Mouse (Mus musculus): ENCODE results near the gene Exoc4. TPM values are rescaled to one million over a fixed set of nuclear protein-coding genes. Genes with fewer than 3 reads are reported as not detected.

Gene Exoc4
- polyA plus RNA-seq, 1 experiment from 2014 or later = 25.4 TPM

DNA sequence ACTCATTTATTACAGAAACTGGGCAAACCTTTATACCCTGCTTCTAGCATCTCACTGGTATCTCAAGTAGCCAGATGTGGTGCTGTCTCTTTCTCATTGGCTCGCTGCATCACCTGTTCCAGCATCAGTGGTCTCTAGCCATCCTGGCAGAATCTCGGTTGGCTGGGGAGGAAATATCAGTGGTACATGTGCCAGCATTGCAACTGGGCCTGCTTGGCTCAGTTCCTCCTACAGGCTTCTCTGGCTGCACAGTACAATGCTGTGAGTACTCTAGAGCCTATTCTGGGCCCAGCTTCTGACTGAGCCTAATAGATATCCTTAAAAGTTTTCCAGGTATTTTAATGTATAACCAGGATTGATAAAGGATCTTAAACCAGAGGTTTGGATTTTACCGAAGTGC is 582.4 kb downstream of the Exoc4 start:
- no peaks in the 10 kb centered on the region for H3K27me3 ChIP-seq (ENCODE audit: control insufficient read depth, insufficient read depth, low read length)
- no peak overlapping the region for H3K4me2 ChIP-seq (ENCODE audit: low read depth)
- H3K9ac ChIP-seq (ENCODE audit: low read length) = no peak overlapping the region
- H3K4me1 ChIP-seq (ENCODE audit: control insufficient read depth, insufficient read depth, low read length) = no peaks in the 10 kb centered on the region
- 83% methylated on average over 3 of the region's 3 CpGs for WGBS
- DNase-seq (ENCODE audit: low spot score) (no peak), ATAC-seq (ENCODE audit: insufficient read depth, low FRiP score, low TSS enrichment) (no peak)
- H3K4me3 ChIP-seq (ENCODE audit: low read depth, low read length) = no peak overlapping the region
- no peaks in the 10 kb centered on the region for H3K9me3 ChIP-seq (ENCODE audit: control insufficient read depth, low read length)
- H3K36me3 ChIP-seq (ENCODE audit: control insufficient read depth, insufficient read depth, low read length) = no peaks in the 10 kb centered on the region
- no peak overlapping the region for H3K27ac ChIP-seq (ENCODE audit: low read depth, low read length)

DNA sequence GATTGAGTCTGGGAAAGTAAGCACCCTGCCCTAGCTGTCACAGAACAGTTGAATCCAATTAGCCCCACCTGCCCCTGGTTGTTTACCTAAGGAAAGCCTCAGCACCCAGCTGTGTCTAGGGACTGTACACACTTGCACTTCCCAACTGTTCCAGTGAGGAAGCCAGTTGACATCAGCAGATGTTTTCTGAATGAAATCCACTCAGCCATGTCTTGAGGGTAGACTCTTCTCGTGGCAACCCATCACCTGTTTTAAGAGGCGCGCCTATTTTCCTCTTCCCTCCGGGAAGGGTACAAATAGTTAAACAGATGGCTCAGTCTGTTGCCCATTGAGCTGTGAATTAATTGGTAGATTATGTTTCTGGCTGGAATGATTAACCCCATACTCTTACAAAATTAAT is 584.1 kb downstream of the Exoc4 start:
- H3K4me1 ChIP-seq (ENCODE audit: control insufficient read depth, insufficient read depth, low read length) = no peaks in the 10 kb centered on the region
- no peak overlapping the region for H3K9ac ChIP-seq (ENCODE audit: low read length)
- no peaks in the 10 kb centered on the region for H3K36me3 ChIP-seq (ENCODE audit: control insufficient read depth, insufficient read depth, low read length)
- no peak overlapping the region for H3K27ac ChIP-seq (ENCODE audit: low read depth, low read length)
- H3K27me3 ChIP-seq (ENCODE audit: control insufficient read depth, insufficient read depth, low read length) = no peaks in the 10 kb centered on the region
- no peaks in the 10 kb centered on the region for H3K9me3 ChIP-seq (ENCODE audit: control insufficient read depth, low read length)
- no peak for ATAC-seq (ENCODE audit: insufficient read depth, low FRiP score, low TSS enrichment)
- DNase-seq (ENCODE audit: low spot score) = no peak
- WGBS = 56% methylated on average over 4 of the region's 4 CpGs
- H3K4me3 ChIP-seq (ENCODE audit: low read depth, low read length) = no peak overlapping the region
- no peak overlapping the region for H3K4me2 ChIP-seq (ENCODE audit: low read depth)

DNA sequence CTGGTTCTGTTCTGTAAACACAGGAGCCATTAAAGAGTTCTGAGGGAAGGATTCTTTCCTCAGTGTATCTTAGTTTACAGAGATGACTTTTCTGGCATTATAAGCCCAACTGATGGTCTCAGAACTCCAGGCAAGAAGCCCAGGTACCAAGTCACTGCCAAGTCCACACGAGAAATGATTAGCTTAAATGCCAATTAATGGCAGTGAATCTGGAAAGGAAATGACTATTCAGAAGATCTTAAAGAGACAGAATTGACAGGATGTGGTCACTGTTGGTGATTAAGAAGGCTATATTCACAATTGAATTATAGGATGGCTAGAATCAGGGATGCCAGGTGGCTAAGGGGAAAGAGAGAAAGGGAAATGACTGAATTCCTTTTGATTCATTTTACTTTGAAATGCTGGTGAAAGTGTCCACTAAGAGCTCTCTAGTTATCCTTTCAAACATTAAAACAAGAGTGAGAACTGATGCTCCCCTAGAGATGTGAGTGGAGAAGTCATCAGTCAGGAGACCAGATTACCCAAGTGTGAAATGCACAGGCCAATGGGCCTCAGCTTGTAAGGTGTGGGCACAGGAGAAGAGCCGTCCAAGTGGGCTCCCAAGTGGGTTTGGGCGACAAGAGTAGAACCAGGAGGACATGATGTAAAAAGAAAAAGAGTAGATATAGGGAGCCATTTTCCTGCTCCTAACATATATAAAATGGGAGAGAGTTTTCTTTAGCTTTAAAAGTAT is 587.3 kb downstream of the Exoc4 start:
- H3K9ac ChIP-seq (ENCODE audit: low read length) = no peak overlapping the region
- no peaks in the 10 kb centered on the region for H3K9me3 ChIP-seq (ENCODE audit: control insufficient read depth, low read length)
- H3K4me3 ChIP-seq (ENCODE audit: low read depth, low read length) = no peak overlapping the region
- WGBS = 91% methylated on average over 3 of the region's 3 CpGs
- H3K27me3 ChIP-seq (ENCODE audit: control insufficient read depth, insufficient read depth, low read length) = no peaks in the 10 kb centered on the region
- H3K4me1 ChIP-seq (ENCODE audit: control insufficient read depth, insufficient read depth, low read length) = no peaks in the 10 kb centered on the region
- no peaks in the 10 kb centered on the region for H3K36me3 ChIP-seq (ENCODE audit: control insufficient read depth, insufficient read depth, low read length)
- ATAC-seq (ENCODE audit: insufficient read depth, low FRiP score, low TSS enrichment) (no peak), DNase-seq (ENCODE audit: low spot score) (no peak)
- H3K27ac ChIP-seq (ENCODE audit: low read depth, low read length) = no peak overlapping the region
- no peak overlapping the region for H3K4me2 ChIP-seq (ENCODE audit: low read depth)

DNA sequence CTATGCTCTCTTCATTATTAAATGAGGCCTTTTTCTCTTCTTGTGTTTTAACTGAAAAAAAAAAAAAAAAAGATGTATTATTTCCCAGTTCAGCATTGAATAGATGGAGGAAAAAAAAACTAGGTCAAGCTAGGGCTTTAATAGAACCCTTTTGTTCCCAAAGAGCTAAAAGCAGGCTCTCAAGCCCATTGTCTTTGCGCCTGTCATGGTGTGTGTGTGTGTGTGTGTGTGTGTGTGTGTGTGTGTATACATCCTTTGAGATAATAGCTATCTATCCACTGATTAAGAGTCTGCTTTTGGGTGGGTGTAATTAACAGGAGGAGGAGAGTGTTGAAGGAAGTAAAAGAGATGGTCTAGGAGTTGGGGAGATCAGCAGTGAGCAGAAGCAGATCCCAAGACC is 594.0 kb downstream of the Exoc4 start:
- no peak for DNase-seq (ENCODE audit: low spot score)
- no peak overlapping the region for H3K27ac ChIP-seq (ENCODE audit: low read depth, low read length)
- no peaks in the 10 kb centered on the region for H3K36me3 ChIP-seq (ENCODE audit: control insufficient read depth, insufficient read depth, low read length)
- no peaks in the 10 kb centered on the region for H3K9me3 ChIP-seq (ENCODE audit: control insufficient read depth, low read length)
- no peak overlapping the region for H3K4me3 ChIP-seq (ENCODE audit: low read depth, low read length)
- no peaks in the 10 kb centered on the region for H3K4me1 ChIP-seq (ENCODE audit: control insufficient read depth, insufficient read depth, low read length)
- H3K27me3 ChIP-seq (ENCODE audit: control insufficient read depth, insufficient read depth, low read length) = no peaks in the 10 kb centered on the region
- WGBS = 50% methylated on average over 1 of the region's 1 CpGs
- no peak overlapping the region for H3K9ac ChIP-seq (ENCODE audit: low read length)
- no peak for ATAC-seq (ENCODE audit: insufficient read depth, low FRiP score, low TSS enrichment)
- H3K4me2 ChIP-seq (ENCODE audit: low read depth) = no peak overlapping the region

DNA sequence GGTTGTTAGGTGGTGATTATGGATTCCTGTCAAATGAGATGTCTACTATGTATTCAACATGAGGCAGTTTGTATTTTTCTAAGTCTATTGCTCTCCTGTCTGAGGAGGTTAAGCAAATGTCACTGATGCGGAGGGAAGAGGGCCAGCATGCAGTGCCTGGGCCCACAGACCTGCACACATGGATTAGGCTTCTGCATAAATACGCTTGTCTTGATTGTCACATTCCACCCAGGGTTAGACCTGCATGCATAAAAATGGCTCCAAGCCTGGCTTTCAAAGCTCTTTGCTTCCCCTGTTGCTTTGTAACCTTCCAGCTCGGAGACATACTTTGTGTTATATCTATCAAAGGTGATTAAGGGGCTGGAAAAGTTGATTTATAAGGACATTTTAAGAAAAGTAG is 610.2 kb downstream of the Exoc4 start:
- WGBS = 81% methylated on average over 3 of the region's 3 CpGs
- H3K4me3 ChIP-seq (ENCODE audit: low read depth, low read length) = no peak overlapping the region
- H3K9ac ChIP-seq (ENCODE audit: low read length) = no peak overlapping the region
- DNase-seq (ENCODE audit: low spot score) = no peak
- no peak for ATAC-seq (ENCODE audit: insufficient read depth, low FRiP score, low TSS enrichment)
- no peaks in the 10 kb centered on the region for H3K27me3 ChIP-seq (ENCODE audit: control insufficient read depth, insufficient read depth, low read length)
- H3K9me3 ChIP-seq (ENCODE audit: control insufficient read depth, low read length) = no peaks in the 10 kb centered on the region
- no peaks in the 10 kb centered on the region for H3K36me3 ChIP-seq (ENCODE audit: control insufficient read depth, insufficient read depth, low read length)
- no peak overlapping the region for H3K4me2 ChIP-seq (ENCODE audit: low read depth)
- no peak overlapping the region for H3K27ac ChIP-seq (ENCODE audit: low read depth, low read length)
- H3K4me1 ChIP-seq (ENCODE audit: control insufficient read depth, insufficient read depth, low read length) = no peaks in the 10 kb centered on the region

DNA sequence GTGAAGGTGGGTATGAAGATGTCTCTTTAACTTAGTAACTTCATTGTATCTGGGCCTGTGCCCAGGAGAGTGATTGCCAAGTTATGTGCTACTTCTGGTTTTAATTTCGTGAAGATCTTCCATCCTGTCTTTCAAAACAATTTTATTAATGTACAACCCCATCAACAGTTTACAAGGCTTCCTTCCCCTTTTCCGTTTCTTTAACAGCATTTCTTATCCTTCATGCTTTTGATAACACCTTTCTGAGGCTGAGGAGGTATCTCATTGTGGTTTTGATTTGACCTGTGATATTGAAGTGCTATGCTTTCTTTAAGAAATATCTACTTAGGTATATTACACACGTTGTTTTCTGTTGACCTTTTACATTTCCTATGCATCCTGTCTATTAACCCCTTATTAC is 616.9 kb downstream of the Exoc4 start:
- ATAC-seq (ENCODE audit: insufficient read depth, low FRiP score, low TSS enrichment) (no peak), DNase-seq (ENCODE audit: low spot score) (no peak)
- H3K9ac ChIP-seq (ENCODE audit: low read length) = no peak overlapping the region
- no peaks in the 10 kb centered on the region for H3K4me1 ChIP-seq (ENCODE audit: control insufficient read depth, insufficient read depth, low read length)
- no peaks in the 10 kb centered on the region for H3K27me3 ChIP-seq (ENCODE audit: control insufficient read depth, insufficient read depth, low read length)
- H3K4me3 ChIP-seq (ENCODE audit: low read depth, low read length) = no peak overlapping the region
- 88% methylated on average over 3 of the region's 3 CpGs for WGBS
- H3K4me2 ChIP-seq (ENCODE audit: low read depth) = no peak overlapping the region
- no peaks in the 10 kb centered on the region for H3K9me3 ChIP-seq (ENCODE audit: control insufficient read depth, low read length)
- H3K36me3 ChIP-seq (ENCODE audit: control insufficient read depth, insufficient read depth, low read length) = no peaks in the 10 kb centered on the region
- no peak overlapping the region for H3K27ac ChIP-seq (ENCODE audit: low read depth, low read length)

DNA sequence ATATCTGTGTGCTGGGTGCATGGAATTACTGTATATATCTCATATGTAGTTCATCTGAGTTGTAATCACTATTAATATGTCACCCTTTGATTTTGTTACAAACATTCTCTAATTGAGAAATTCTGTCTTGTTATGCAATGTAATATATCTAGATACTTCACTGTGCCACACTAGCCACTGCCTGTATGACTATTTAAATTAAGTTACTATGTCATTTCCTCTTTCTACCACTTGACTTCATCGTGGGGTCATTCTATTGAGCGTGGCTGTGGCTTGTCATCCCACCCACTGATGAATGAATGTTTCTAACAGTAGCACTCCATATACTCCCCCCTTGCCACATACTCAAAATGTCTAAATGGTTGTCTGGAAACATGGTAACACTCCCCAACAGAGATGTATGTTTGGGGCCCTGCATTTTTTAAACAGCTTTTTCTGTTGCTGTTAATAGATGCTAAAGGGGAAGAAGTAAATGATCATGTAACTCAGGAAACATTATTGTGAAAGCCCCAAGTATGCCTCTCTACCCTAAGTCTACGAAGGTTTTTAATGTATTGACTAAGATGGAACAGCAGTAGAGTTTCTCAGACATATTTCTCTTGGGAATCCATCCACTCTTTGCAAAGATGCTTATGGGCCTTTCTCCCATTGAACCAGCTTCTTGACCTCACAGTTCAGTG is 618.2 kb downstream of the Exoc4 start:
- WGBS = 84% methylated on average over 3 of the region's 3 CpGs

DNA sequence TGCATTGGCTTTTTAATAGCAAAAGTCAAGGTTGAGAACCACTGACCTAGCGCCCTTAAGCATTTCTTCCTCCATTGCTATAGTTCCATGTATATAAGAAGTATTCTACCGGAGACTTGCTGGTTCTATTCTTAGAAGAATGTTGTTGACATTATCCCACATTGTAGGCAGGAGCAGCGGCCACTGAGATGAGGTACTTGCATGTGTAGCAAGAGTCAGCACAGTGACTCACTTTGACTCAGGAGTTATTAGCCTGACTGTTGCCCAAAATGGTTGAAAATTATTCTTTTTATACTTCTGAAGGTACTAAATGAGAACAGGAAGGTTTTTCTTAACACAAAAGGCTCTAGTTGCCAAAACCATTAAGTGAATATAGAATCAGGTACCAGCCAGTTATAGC is 620.4 kb downstream of the Exoc4 start:
- Histone ChIP-seq H3K9me3 (ENCODE audit: control insufficient read depth, low read length) (no peaks in the 10 kb centered on the region), H3K27me3 (ENCODE audit: control insufficient read depth, insufficient read depth, low read length) (no peaks in the 10 kb centered on the region), H3K4me2 (ENCODE audit: low read depth) (no peak overlapping the region), H3K9ac (ENCODE audit: low read length) (no peak overlapping the region), H3K36me3 (ENCODE audit: control insufficient read depth, insufficient read depth, low read length) (no peaks in the 10 kb centered on the region), H3K4me1 (ENCODE audit: control insufficient read depth, insufficient read depth, low read length) (no peaks in the 10 kb centered on the region), H3K27ac (ENCODE audit: low read depth, low read length) (no peak overlapping the region), H3K4me3 (ENCODE audit: low read depth, low read length) (no peak overlapping the region)
- DNase-seq (ENCODE audit: low spot score) = no peak
- WGBS = 93% methylated on average over 3 of the region's 3 CpGs
- ATAC-seq (ENCODE audit: insufficient read depth, low FRiP score, low TSS enrichment) = no peak

More for the DNA sequence above, 618.2 kb downstream of the Exoc4 start:
- no peak overlapping the region for H3K4me3 ChIP-seq (ENCODE audit: low read depth, low read length)
- no peaks in the 10 kb centered on the region for H3K4me1 ChIP-seq (ENCODE audit: control insufficient read depth, insufficient read depth, low read length)
- H3K9me3 ChIP-seq (ENCODE audit: control insufficient read depth, low read length) = no peaks in the 10 kb centered on the region
- H3K27me3 ChIP-seq (ENCODE audit: control insufficient read depth, insufficient read depth, low read length) = no peaks in the 10 kb centered on the region
- no peak for DNase-seq (ENCODE audit: low spot score)
- H3K9ac ChIP-seq (ENCODE audit: low read length) = no peak overlapping the region
- ATAC-seq (ENCODE audit: insufficient read depth, low FRiP score, low TSS enrichment) = no peak
- no peak overlapping the region for H3K4me2 ChIP-seq (ENCODE audit: low read depth)
- no peaks in the 10 kb centered on the region for H3K36me3 ChIP-seq (ENCODE audit: control insufficient read depth, insufficient read depth, low read length)
- no peak overlapping the region for H3K27ac ChIP-seq (ENCODE audit: low read depth, low read length)

DNA sequence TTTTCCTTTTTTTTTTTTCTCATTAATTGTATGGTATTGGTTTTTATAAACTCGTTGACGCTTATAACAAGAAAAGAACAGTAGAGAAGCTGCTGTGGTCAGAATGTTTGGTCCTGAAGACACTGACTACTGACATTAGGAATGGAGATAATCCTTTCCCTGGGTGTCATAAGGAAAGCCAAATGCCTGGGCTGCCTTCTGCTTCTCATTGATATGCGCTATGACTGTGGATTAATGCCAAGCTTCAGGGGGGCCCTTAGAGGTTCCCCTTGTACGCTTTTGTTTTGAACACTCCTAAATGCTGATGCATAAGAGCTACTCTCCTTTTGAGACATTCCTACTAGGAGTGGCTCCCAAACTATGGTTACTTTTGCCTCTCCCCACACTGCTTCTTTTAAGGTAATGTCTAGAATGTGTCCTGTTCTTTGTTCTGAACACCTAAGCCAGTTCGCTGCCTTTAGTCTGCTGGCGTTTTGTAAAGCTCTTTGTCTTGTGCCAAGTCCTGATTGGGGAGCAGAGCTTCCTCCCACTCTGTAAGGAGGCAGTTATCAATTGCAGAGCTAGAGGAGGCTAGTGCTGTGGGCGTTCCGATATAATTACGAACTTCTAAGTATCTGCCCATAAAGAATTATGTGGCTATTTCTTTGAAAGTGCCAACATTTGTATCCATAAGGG is 621.7 kb downstream of the Exoc4 start:
- Histone ChIP-seq H3K4me2 (ENCODE audit: low read depth) (no peak overlapping the region), H3K4me3 (ENCODE audit: low read depth, low read length) (no peak overlapping the region), H3K9me3 (ENCODE audit: control insufficient read depth, low read length) (no peaks in the 10 kb centered on the region), H3K36me3 (ENCODE audit: control insufficient read depth, insufficient read depth, low read length) (no peaks in the 10 kb centered on the region), H3K4me1 (ENCODE audit: control insufficient read depth, insufficient read depth, low read length) (no peaks in the 10 kb centered on the region), H3K27ac (ENCODE audit: low read depth, low read length) (no peak overlapping the region), H3K27me3 (ENCODE audit: control insufficient read depth, insufficient read depth, low read length) (no peaks in the 10 kb centered on the region), H3K9ac (ENCODE audit: low read length) (no peak overlapping the region)
- ATAC-seq (ENCODE audit: insufficient read depth, low FRiP score, low TSS enrichment) (no peak), DNase-seq (ENCODE audit: low spot score) (no peak)
- 74% methylated on average over 9 of the region's 9 CpGs for WGBS
